Mouse (Mus musculus) naive thymus-derived CD4-positive, alpha-beta T cell, adult 2 months (primary cell): ENCODE data around the gene Sag.
A peak's percentile ranks its signal among the peaks of the same experiment; 100 is the strongest.

ENCODE experiments used
- DNase-seq: peaks from one replicate; pipeline ENCODE4 v3.0.0-alpha.2; 2011; ENCODE audit warnings: low read depth

Gene Sag

DNA sequence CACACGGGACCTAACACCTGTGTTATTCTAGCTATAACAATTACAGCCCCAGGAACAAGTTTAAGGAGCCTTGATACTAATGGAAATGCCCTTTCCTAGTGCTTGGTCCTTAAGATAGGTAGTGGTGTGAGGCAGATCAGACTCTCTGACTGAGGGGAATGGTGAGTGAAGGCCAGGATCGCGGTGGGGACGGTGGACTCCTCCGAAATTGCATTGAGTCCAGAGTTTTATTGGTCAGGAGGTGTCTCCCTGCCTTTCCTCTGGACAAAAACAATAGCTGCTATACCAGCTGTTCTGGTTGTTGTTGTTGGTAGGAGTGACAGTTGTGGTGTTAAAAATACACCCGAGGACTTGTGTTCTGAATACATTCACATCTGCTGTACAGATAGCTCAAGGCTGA lies 50.9 kb downstream of the Sag start:
- no peak for DNase-seq

DNA sequence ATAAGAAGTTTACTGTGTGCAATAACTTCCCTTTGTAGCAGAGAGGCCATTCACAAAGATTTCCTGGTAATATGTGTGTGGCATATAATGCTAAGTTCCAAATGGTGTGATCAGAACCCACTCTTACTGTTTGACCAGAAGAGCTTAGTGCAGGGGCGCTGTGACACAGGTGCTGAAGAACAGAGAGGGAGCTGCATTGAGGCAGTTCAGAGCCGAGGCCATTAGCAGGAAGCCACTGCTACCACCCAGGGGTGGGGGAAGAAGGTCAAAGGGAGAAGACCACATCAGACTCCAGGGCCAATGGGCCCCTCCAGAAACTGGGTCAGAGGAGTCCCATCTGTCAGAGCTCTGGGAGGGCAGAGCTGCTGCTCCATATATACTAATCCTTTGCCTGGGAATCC lies 51.4 kb downstream of the Sag start:
- peak; percentile 56 for DNase-seq

DNA sequence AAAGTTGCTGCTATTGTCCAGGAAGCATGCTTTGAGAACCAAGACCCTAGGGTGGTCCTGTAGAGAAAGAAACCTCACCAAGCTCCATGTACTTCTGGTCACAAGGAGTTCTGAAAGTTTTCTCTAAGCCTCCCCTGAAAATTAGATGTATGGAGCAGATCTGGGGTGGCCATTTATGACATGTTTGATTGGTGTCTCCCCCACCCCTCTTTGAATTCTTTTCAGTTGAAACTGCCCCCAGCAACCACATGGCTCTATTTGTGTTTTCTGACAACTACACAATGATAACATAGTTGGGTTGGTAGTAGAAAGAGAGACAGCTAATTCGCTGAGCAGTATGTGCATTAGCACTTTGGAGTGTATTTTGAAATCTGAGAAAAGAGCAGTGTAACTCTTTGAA lies 52.0 kb downstream of the Sag start:
- DNase-seq, result peak; percentile 13

DNA sequence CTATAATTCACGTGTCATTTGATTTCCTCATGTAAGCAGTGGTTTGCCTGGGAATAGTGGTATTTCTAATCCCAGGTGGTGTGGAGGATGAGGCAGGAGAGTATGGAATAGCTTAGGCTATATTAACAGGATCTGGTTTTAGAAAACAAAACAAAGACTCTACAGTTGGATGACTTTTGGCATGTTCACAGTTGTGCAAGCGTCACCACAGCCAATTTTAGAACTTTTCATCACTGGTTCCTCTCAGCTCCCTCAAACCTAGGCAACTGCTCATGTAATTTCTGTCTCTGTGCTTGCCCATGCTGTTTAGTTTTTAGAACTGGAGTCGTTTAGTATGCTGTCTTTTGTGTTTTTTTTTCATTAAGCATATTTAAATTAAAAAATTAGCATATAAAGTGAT lies 53.3 kb downstream of the Sag start:
- peak; percentile 30 for DNase-seq

DNA sequence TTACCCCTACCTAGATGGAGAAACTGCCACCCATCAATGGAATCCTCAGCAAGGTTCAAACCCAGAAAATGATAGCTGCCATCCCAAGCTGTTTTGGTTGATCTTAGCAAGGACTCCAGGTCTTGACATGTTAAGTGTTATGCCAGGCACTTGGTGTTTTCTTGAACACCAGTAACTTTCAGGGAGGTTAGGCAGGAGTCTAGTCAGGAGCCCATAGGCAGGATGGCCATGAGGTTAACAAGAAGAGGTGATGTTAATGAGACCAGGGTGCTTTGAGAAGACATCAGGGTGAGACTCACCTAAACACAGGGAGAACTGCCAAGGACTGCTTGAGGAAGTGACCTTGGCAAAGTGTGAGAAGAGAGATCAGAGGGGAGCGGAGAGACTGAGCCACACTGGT lies 54.6 kb downstream of the Sag start:
- DNase-seq, result peak; percentile 37

DNA sequence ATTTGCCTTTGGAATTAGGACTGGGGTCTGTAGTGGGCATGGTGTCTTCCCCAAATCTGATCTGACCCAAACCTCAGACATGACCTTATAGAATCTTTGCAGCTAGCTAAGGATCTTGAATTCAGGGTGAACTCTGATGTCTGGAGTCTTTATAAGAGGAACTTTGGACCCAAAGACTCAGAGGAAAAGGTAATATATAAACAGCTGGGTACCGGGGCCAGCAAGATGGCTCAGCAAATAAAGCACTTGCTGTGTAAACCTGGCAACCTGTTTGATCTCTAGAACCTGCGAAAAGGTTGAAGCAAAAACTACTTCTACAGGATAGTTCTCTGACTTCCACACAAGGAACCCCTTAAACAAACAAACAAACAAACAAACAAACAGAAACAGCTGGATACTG lies 55.0 kb downstream of the Sag start:
- no peak for DNase-seq

DNA sequence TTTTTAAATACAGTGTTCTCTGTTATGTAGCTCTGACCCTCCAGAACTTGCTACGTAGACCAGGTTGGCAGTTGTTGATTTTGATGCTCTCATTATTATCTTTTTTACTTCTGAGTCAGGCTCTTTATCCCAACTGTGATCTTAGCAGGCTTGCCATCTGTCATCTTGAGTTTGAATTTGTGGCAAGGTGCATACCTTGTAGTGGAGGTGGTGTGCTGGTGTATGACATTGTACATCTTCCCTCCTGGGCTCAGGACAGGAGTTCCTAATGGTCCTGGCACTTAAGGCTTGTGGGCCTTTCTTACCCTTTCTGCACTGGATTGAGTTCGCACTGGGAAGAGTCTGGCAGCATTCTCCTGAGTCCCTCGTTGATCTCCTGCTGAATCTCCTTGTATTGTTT lies 60.1 kb downstream of the Sag start:
- DNase-seq, result no peak

DNA sequence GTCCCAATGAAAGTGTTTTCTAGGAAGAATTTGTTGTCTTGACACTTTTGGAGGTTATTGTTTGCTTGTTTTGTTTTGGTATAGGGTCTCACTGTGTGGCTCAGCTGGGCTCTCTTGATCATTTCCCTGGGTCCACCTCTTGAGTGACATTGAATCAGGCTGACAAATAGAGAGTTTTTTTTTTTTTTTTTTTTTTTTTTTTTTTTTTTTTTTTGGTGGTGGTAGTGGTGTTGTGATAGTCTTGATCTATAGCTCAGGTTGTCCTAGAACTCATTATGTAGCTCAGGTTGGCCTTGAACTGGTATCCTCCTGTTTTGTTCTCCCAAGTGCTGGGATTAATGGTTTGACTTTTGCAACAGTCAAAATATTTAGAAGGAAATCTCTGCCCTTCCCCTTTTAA lies 61.4 kb downstream of the Sag start:
- DNase-seq, result no peak

DNA sequence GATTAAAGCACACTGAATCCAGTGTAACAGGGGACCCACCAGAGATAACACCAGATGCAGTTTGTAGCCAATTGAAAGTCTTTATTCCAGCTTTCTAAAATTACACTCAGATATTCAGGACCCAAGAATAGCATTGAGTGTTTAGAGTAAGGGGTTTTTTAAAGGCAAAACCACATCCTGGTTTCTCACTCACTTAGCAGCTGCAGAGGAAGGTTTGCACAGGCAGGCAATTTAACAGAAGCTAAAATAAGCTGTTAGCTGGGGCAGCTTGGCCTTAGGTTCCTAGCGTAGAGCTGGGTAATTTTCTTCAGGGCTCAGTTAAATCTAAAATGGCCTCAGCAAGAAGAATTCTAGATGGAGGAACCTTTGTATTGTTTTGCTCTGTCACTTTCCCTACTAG lies 63.2 kb downstream of the Sag start:
- DNase-seq, result peak; percentile 70

DNA sequence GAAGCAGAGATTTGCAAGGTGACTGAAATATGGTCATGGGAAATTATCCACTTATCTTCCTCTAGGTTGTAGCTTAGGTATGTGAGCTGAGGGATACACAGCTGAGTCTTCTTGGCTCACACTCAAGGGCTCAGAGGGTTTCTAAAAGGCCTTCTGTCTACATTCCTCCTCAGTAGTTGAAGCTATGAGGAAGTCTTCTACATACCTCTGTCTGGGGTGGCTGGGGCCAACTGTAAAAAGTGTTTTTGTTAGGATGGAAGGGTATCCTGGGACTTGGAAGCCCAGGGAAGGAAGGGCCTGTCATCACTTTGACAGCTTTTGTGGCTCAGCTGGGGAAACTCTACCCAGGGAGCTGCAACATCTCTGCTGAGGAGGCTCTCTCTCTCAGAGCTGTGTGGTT lies 68.1 kb downstream of the Sag start:
- no peak for DNase-seq

DNA sequence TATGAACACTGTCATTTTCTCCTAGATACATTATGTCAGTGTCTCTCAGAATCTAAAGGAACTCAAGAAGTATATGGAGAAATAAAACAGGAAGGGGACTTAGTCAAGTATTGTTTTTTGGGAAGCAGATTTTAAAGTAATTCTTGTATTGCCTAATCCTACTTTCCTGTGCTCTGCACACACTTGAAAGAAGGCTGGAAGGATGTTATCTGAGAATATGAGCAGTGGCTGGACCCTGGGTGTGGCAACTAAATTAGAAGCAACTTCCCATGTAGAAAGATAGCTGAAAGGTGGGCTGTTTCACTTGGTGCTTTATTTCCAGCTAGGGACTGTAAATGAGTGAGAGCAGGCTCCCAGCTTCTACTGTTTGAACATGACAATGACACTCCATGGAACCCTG lies 69.6 kb downstream of the Sag start:
- DNase-seq, result no peak

DNA sequence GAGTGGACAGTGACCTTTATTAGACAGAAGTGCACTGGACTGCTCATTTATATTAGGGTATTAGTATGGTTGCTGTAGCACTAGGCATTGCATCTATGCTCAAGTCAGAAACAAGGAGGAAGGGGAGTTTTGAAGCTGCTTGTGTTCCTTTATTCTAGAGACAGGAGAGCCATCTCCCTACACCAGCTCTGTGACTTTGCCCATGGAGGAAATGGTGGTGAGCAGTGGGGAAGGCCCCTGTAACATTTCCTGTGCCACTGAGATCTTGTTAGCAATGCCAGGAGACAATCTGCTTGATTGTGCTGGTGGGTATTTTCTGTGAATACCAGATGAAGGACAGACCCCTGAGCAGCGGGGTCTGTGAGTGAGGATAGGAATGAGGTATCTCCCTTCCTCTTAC lies 72.6 kb downstream of the Sag start:
- DNase-seq, result peak; percentile 73

DNA sequence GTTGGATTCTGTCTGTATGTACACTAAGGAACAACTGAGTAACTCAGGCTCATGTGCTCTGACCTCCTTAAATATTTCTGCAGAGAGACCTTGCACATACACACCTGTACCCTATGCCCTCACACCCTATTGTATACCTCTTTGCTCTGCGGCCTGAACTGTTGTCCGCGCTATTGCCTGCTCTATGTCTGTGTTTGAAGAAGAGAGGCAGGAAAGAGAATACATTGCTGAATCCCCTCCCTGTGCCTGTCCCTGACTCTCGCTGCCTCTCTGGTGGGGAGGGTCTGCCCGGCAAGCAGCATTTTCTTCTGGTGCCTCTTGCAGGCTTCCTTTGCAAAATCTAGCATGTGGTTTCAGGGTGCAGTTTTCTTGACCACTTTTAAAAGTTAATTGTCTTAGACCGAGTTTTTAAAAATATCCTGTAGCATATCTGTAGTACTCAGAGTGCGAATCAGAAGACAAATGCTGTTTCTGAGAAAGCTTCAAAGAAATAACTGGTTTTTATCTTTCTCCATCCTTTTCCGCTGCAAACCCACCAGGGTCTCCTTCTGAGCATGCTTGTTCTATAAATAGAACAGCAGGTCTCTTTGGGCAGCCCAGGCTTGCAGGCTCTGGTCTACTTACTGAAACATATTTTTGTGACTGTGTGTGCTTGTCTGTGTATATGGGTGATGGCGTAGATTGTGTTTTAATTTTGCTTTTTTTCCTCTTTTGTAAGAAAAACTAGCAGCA lies 74.2 kb downstream of the Sag start:
- DNase-seq, result peak; percentile 47

DNA sequence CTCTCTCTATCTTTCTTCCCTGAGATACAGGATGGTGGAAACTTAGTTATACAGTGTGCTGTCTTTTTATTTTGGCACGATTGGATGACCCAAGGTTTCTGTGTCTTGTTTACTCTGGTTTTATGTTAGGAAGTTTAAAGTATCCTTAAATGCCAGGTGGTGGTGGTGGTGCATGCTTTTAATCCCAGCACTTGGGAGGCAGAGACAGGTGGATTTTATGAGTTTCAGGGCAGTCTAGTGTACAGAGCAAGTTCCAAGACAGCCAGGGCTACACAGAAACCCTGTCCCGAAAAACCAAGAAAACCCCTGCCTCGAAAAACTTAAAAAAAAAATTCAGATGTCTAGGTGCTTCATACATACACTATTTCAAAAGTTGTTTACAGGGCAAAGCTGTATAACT lies 75.6 kb downstream of the Sag start:
- DNase-seq, result no peak

DNA sequence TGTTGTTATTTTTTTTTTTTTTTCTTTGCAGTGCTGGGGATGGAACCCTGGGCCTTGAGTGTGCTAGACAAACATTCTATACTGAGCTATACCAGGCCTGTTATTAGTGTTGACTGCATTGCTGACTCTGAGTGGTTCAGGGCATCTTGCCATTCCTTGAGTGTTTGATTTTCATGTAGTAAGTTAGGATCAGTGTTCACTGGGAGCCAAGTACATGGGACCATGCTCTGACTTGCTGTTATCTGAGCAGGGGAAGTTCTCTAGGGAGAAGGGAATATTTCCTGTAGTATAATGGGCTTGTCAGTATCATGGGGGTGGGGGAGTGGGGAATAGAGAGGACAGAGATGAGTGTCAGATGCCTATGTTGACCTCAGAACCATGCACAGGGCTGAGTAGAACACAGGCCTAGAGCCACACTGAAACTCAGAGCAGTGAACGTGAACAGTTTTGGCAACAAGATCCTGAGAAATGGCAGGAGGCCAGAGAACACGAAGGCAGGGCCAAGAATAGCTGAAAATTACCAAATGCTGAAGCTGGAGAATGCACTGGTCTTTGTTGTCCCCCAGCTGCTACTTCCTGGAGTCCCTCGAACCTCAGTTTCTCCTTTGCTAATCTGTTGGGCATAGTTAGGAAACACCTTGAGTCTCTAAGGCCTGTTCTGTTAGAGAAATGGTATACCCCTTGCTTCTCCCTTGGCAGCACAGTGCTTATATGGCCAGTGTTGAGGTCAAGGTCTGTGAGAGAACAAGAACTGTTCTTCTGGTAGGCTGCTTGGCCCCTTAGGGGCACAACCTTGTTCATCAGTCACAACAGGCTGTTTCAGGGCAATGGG lies 76.2 kb downstream of the Sag start:
- no peak for DNase-seq

DNA sequence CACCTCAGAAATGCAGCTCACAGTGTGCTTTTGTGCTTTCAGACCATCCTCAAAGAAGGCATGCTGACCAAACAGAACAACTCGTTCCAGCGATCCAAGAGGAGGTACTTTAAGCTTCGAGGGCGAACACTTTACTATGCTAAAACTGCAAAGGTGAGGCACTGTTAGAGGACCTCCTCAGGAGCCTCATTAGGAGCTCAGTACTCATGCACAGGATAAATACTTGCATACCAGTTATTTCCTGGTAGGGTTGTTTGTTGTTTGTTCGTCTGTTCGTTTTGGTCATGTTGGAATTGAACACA lies 76.8 kb downstream of the Sag start:
- DNase-seq, result no peak

DNA sequence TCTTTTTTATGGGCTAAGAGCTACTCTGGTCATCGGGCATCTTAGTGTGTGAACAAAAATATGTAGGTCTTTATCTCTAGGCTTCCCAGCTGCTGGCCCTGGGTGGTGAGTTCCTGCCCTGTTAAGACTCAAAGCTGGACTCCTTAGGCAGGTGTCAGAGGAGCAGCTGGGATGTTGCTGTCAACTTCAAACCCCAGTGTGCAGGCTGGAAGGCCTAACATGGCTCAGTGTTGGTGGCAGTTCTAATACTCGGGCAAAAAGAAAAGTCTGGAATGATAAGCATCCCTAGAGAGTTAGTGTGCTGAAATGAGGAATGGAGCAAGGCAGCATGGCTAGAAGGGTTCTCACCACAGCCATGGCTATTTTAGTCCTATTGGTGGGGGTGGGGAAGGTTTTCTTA lies 77.4 kb downstream of the Sag start:
- DNase-seq, result no peak

DNA sequence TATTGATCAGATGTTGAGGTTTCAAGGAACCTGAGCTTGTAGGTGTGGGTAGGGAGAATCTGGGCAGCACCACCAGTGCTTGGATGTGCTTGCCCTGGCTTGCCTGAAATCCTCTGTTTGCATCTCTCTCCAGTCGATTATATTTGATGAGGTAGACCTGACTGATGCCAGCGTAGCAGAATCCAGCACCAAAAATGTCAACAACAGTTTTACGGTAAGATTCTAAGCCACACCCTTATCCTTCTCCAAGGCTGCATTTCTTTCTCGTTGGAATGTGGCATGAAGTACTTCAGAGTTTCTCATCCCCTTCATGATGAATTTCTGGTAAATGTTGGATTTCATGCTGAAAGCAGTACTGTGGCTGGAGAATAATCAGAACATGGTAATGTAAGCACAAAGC lies 78.2 kb downstream of the Sag start:
- DNase-seq, result no peak

DNA sequence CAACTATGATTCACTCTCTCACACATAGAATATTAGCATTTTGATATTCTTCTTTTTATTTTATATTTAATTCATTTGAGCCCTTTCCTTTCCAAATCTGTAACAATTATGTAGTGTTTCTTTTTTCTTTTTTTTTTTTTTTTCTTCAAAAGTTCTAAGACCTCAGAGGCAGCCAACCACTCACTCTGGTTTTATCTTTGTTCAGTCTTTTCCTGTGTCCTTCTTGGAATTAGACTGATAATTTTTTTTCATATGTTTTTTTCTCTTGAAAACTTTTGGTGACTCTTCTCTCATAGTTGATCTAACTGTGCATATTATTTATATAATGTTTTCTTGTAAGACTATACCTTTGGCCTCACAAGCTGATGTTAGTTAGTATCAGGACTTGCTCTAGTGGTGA lies 79.1 kb downstream of the Sag start:
- DNase-seq, result no peak

DNA sequence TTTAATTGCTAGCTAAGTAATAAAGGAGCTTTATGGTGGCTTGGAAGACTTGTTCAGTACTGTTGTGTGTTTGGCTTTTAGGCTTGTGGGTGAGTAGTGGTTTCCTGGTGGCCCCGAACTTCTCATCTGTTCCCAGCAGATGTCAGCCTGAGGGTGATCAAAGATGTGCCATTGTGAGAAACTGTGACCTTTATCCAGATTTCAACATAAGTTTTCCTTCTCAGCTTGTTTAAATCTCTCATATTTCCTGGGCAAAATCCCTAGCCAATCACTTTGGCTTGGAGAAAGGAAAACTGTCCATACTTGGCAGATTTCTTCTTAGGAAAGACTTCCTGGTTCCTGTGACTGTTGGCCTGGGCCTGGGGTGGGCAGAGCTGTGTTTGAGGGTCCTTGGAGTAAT lies 87.5 kb downstream of the Sag start:
- DNase-seq, result peak; percentile 48

DNA sequence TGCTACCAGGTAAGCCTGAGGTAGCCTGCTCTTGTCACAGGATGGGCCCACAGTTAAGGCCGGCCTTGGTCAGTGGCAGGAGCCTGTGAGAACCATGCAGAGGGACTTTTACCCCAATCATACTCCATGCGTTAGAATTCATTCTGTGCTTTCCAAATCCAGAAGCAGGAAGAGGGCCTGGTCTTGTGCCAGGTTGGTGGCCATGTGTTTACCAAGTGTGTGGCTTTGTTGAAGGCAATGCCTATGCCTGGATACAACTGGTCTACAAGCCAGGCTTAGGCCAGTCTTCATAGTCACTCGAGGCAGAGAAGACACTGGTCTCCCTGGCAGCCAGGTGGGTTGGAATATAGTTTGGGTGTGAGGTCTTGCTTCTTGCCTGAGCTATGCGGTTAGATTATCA lies 88.2 kb downstream of the Sag start:
- DNase-seq, result no peak

DNA sequence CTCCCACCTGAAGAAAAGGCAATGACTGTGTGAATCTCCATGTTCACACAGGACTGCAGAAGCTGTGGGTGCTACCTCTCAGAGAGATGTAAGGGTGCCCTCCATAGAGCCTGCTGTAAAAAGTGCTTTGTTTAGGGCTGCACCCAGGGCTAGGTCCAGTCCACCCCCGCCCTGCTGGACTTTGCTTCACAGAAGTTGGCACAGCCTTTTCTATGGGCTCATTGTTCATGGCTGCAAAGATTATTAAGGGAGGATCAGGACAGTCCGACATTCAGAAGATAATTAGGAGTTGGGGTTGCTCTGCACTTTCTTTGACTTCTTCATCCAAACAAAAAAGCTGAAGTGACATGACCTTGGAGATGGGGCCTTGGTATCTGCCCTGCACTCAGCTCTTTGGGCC lies 89.0 kb downstream of the Sag start:
- no peak for DNase-seq

DNA sequence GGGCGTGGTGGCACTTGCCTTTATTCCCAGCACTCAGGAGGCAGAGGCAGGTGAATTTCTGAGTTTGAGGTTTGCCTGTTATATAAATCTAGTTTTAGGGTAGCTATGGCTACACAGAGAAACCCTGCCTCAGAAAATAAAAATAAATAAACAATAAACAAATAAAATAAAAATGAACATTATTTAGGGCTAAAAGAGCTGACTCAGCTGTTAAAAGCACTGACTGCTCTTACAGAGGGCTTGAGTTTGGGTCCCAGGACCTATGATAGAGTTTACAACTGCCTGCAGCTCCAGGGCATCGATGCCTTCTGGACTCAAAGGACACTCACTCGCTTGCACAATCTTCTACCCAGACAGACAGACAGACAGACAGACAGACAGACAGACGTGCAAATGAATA lies 89.9 kb downstream of the Sag start:
- DNase-seq, result no peak
